Mouse (Mus musculus) kidney, postnatal 10 days (tissue): ENCODE data around the gene Ddx21.
A peak's percentile ranks its signal among the peaks of the same experiment; 100 is the strongest.

Source experiments
- DNase-seq: peaks from one replicate; pipeline ENCODE4 v3.0.0; 2021; ENCODE audit warnings: mixed read lengths

Ddx21 gene

DNA sequence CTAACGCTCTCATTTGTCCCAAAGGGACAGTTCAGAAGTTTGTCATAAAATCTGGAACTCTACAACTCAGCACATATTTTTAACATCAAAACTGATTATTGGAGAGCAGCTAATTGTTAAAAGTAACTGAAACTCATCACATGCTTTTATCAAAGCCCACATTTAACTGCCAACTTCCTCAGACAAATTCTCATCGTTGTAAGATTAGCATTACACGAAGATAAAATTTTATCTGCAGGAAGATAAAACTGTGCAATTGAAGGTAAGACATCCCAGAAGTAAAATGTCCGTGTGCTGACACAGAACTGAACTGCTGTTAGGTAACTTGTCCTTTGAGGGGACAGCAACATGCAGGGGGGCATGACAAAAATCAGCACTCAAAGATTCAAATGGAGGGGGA lies 33.2 kb downstream of the Ddx21 start:
- DNase-seq = no peak

DNA sequence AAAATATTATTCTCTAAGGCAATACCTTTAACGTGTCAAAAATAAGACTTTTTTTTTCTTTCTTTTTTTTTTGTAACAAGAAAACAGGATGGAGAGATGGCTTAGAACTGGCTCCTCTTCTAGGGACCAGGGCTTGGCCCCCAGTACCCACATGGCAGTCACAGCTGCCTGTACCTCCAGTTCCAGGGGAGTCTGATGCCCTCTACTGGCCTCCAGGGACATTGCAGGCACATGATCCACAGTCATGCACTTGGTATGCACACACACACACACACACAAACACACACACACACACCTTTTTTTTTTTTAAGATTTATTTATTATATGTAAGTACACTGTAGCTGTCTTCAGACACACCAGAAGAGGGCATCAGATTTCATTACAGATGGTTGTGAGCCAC lies 44.3 kb downstream of the Ddx21 start:
- DNase-seq = no peak

- DNase-seq = no peak
Observed at GRCm38 (mm10) chr10:62556558-62556901, 45.6 kb downstream of the Ddx21 start.

DNA sequence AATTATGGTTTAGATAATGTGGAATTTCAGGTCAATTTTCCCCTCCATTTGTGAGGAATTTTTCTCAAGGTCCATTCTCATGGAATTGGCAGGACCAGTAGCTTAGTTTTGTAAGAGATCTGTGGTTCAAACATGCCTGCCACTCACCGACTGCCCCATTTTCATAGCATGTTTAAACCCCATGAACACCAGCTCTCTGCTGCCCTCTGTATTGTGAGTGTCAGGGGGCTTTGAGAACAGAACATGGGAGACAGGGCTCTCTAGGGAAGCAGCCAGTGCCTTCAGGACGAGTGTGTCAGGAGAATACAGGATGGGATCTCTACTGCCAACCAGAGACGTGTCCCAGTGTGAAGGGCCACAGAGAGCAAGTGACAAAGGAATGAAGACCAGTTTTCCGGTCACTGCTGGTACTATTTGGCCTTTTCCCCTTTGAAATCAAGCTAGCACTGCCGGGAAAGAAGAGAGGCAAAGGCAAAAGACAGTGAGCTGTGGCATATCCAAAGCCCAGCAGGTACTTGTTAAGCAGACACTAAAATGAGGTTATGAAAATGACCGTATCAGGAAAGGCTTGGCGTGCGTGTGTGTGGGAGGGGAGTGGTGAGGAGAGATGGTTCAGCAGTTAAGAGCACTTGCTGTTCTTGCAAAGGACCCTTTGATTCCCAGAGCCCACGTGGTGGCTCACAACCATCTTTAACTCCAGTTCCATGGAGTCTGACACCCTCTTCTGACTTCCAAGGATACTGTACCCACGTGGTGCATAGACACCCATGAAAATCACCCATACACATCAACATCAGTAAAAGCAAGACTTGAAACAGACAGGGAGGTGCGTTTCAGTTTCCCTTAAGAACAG lies 46.1 kb downstream of the Ddx21 start:
- DNase-seq = no peak

- no peak for DNase-seq
Observed at GRCm38 (mm10) chr10:62553611-62554091, 48.4 kb downstream of the Ddx21 start.

GRCm38 (mm10) chr10:62550787-62551300 lies 51.2 kb downstream of the Ddx21 start:
- DNase-seq = no peak

DNA sequence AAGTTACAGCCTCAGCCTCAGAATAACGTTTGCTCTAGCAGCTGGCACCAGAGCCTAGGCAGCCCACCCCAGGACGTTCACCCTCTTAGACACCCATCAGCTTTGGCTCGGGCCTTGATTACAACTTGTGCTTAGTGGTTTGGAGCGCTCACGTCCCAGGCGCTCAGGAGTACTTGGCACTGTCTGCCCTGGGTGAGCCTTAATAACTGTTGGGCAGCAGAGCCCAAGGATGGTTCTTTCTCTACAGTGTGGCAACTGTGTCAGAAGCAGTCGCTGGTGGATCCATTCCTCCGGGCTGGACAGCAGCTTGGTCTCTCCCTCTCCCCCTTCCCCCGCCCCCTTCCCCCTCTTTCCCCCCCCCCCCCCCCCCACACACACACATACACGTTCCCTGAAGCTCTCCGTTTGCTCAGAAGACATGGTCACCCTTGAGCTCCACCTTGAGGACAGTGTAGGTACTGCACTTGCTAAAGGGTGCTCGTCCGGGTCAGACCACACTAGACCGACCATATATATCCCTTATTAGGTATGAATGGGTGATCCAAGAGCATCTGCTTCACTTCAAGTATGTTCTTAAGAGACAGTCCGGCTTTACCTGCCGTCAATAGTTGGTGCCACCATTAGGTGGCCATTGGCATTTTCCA lies 52.4 kb downstream of the Ddx21 start:
- peak; percentile 85 for DNase-seq

DNA sequence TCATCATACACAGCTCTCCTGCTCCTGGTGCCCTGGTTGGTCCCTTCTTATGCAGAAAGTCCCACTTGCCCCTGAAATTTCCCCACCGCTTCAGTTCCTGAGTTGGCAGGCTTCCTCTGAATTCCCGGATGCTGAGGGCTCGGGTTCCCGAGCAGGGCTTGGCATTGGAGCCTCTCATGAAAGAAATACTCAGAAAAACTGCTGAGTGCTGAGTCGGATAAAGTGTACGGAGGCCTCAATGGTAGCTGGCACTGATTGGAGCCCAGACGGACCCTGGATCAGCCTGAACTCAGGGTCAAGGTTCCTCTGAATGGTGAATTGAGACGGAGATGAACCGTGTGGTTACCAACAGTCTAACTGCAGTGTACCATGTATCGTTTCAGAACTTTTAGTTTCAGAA lies 55.6 kb downstream of the Ddx21 start:
- peak; percentile 36 for DNase-seq

GRCm38 (mm10) chr10:62545759-62546158 lies 56.3 kb downstream of the Ddx21 start:
- DNase-seq = no peak

DNA sequence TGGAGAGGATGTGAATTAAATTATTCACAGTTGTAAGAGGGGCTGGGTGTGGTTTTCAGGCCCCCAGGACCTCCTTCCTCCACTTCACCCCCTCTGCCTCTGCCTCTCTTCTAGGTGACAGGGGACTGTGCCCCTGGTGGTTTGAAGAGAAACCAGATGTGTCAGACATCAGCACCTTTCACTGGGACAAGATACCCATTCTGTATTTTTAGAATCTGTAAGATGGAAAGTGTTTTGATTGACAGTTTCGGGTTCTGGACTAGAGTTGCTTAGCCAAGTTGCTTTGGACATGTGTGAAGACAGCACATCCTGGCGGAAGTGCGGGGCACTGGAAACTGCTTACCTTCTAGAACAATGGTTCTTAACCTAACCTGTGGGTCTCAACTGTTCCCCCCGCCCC lies 57.8 kb downstream of the Ddx21 start:
- DNase-seq = no peak

GRCm38 (mm10) chr10:62543399-62543808 lies 58.7 kb downstream of the Ddx21 start:
- no peak for DNase-seq

- DNase-seq = no peak
Observed at GRCm38 (mm10) chr10:62542928-62543327, 59.2 kb downstream of the Ddx21 start.

- DNase-seq = no peak
Observed at GRCm38 (mm10) chr10:62542507-62542906, 59.6 kb downstream of the Ddx21 start.

GRCm38 (mm10) chr10:62541499-62541898 lies 60.6 kb downstream of the Ddx21 start:
- no peak for DNase-seq

GRCm38 (mm10) chr10:62540800-62541199 lies 61.3 kb downstream of the Ddx21 start:
- no peak for DNase-seq

DNA sequence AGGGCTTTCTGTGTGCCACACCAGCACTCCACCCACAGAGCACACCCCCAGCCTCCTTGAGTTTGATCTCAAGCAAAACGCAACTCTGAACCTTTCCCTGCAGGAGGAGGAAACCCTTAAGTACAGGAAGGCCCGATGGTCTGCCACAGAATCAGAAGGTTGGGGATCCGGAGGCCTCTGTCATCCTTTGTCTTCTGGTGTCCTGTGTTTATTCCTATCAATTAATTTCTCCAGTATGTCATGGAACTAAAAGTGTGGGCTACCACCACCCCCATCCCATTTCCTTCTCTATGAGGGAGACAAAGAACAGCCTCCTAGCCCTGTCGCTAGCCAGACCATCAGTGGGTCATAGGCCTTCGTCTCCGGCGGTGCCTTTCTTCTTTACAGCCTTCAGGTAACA lies 67.6 kb downstream of the Ddx21 start:
- no peak for DNase-seq

DNA sequence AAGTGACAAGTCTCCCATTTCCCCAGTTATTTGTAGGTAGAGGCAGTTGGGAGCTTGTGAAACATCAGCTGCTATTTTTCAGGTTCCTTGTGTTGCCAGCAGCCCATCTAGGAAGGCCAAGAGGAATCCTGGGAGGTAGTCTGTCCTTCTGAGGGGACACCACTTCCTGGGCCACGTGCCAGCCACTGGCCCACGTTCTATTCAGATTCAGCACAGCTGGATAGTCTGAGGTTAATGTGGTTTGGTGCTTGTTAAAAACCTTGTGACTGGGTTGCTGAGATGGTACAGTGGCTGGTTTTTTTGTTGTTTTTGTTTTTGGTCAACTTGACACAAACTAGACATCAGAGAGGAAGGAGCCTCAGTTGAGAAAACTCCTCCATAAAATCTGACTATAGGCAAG lies 69.2 kb downstream of the Ddx21 start:
- DNase-seq = no peak
